Mouse (Mus musculus) G1E (cell line): ENCODE data around the gene Shmt2.

Experiments used
- CTCF ChIP-seq: IDR thresholded peaks from 2 replicates; pipeline ENCODE4 v1.5.1; 2012; ENCODE audit warnings: low read depth, low read length, inconsistent platforms, mixed read lengths
- POLR2AphosphoS5 ChIP-seq: IDR thresholded peaks from 2 replicates; pipeline ENCODE4 v1.6.1; 2012; ENCODE audit warnings: low read depth, low read length, inconsistent platforms; ENCODE audit not compliant: insufficient replicate concordance

DNA sequence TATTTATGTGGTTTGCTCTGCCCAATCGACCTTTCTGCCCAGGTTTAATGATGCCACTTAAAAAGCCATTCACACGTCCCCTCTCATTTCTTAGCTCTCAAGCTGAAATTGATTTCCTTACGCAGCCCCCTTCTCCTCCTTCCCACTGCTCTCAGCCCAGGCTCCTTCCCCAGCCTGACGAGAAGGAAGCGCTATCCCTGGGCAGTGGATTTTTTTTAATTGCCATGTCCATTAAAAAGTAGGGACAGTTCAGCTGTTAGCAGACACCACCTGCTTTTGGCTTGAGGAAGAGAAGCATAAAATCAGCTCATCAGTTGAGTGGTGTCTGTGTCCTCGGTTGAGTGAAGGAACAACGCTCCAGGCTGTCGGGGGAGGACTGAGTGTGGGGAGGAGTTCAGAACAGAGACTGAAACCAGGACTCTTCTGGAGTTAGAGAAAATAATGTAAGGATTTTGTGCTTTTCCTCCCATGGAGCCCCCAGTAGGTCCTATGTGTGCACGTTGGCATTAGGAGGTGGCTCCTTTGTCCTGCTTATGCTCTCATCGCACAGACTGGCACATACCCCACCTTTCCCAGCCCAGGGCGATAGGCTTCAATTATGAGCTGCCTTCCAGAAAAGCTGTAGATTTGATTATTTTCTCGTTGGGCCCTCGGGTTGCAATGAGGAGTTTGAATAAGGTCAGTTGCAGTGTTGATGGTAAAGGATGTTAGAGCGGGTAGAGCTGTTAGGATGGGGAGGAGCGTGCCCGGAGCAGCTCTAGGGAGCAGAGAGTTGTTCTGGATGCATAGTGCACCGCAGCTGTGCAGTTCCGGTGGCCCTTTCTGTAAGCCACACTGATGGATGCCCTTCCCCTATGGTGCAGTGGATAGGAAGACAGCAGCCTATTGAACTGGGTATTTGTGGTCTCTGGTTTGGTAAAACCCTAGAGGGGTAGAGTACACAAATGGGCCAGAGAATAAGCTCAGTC is 31.8 kb downstream of the Shmt2 start:
- TF ChIP-seq CTCF, result no peak
- TF ChIP-seq POLR2AphosphoS5, result no peak
